Mouse (Mus musculus): Measurements from ENCODE around the gene Mta2.

The Mta2 gene

DNA sequence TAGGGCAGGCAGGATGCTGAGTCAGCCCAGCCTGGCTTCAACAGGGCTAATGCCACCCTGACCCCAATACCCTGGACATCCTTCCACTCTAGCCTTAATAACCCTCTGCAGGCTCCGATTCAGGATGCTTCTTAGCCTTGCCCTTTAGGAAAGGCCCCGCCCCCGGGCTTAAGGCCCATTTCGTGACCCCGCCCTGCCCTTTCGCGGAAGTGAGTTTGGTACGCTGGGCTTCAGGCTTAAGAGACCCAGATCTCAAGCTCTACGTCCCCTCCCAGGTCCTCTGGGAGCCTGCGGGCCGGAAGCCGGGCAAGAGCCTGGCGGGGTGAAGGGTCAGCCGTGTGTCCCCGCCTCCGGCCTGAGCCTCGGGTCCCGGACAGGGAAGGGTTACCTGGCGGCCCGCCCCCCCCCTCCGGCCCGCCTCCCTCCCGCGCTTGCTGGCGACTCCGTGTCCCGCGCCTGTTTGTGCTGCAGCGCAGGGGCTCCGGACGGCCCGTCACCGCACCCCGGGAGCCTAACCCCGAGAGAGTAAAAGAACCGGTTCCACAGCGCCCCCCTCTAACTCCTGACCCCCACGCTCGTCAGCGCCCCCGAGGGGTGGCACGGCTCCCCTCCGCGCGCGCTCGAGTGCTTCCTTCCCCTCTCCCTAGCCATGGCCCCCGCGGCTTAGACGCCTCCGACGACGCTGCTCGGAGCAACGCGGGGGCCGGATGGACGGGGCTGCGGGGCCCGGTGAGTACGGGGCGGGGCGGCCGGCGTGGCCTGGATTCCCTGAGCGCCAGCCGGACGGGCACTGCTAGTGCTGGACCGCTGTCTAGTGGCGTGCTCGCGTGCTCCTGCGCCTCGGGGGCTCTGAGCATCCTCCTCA, 12.2 kb upstream of the Mta2 start, which contains the start of the genes Rom1 and Eml3:
Rom1 (minus strand) TSS at position 133 of the 865 bp plus-strand sequence.
Eml3 (plus strand) TSS at position 329 of the 865 bp plus-strand sequence.
- peak; percentile 90 to 94 for DNase-seq (ENCODE audit: low spot score in 2 of 2)

DNA sequence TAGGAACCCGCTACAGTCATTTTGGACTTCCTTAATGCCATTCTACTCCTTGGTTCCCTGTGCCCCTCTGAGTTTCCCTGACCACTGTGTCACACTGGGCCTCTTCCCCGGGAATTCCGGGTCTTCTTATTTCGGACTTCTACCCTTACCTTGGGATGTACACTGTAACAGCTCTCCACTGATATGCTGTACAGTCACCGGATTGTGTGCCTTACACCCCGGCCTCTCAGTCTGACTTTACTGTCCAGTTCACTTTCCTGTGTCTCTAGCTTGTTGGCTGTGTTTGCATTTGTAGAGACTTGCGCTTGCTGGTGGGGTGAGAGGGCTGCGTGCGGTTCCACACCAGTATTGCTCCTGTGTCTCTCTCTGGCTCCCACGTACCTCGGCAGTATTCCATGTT, 11.6 kb upstream of the Mta2 start:
- DNase-seq (ENCODE audit: low spot score in 2 of 2) = no peak

DNA sequence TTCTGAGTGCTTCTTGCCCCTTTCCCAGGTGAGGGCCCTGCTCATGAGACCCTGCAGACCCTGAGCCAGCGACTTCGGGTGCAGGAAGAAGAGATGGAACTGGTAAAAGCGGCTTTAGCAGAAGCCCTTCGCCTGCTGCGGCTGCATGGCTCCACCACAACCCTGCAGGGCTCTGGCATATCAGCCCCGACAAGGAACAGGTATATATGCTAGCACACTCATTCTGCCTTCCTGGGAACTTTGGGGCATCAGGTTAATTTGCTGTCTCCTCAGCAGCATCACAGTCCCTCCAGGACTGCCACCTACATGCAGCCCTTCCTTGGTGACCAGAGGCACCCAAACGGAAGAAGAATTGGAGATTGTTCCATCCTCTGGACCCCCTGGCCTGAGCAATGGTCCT, 10.9 kb upstream of the Mta2 start:
- no peak for DNase-seq (ENCODE audit: low spot score in 2 of 2)

DNA sequence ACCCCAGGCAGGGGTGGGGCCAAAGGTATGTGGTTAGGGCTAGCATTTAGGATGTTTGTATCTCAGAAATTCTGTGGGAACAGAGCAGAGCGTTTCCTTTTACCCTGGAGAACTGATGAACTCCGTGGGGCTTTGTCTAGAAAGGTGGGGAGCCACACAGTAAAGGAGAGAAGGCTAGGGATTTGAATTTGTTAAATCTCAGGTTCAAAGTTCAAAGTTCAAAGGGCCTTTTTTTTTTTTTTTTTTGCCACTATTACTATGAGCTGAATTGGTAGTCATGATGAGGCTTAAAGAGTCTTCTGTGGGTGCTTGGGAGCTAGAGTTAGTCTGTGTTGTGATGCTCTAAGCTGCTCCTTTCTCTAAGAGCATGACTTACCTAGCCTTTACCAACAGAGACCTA, 4.9 kb upstream of the Mta2 start:
- DNase-seq (ENCODE audit: low spot score in 2 of 2) = no peak

DNA sequence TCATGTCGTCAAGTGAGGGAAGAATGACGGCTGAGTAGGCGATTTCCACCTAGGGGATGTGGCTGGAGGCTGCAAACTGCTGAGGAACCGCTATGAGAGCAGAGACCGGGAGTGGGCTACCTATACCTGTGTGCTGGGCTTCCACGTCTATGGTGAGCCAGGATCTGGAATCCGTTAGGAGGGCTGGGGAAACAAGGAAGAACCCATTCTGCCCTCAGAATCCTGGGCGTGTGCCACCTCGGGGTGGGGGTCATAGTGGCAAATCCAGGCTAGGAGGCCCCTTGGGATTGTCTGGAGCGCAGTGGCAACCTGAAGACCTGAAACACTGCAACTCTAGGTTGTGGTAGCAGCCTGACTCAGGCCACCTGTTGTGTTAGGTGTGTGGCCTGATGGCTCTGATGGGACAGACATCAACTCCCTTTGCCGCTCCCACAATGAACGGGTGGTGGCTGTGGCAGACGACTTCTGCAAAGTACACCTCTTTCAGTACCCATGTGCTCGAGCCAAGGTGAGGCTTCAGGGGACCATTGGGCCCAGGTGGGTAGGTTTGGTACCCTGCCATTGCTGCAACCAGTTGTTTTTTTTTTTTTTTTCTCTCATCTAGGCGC, 1.0 kb upstream of the Mta2 start:
- DNase-seq (ENCODE audit: low spot score in 2 of 2) = no peak

DNA sequence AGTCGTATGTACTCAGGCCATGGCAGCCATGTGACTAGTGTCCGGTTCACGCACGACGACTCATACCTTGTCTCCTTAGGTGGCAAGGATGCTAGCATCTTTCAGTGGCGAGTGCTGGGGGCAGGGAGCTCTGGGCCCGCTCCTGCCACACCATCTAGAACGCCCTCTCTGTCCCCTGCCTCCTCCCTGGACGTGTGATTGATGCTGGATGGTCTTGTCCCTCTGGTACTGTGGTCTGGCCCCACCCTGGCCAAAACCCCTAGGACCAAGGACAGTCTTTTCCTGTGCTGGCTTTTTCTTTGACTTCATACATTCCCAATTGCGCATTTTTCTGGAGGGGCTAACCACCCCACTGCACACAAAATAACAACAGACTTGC, 550 bp upstream of the Mta2 start:
- DNase-seq (ENCODE audit: low spot score in 2 of 2) = no peak

DNA sequence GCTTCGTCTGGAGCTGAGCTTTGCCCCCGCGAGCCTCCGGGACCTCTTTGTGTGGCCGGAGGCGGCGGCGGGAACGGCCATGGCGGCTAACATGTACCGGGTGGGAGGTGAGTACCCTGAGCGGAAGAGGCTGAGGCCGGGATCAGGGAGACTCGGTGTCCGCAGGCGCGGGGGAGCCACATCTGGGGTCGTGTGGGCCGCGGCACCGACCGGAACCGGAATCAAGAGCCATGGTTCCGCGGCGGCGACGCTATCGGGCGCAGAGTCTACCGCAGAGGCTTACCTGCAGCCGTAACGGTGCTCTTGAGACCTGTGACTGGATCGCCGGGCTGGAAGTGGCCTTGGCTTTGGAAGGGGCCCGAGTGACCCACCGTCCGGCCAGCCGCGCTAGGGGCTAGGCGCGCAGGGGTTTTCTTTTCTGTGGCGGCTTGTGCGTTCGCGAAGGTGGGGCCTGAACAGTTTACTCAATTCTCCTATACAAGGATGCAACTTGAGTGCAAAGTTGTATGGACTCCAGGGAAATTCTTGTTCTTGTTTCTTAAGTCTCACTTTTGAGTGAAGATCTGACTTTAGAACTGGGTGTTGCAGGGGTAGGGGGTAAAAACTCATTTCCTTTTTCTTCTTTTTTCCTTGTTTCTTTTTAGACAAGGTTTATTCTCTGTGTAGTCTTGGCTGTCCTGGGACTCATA, 745 bp downstream of the Mta2 start:
- DNase-seq (ENCODE audit: low spot score in 2 of 2) = peak; percentile 62 to 64

DNA sequence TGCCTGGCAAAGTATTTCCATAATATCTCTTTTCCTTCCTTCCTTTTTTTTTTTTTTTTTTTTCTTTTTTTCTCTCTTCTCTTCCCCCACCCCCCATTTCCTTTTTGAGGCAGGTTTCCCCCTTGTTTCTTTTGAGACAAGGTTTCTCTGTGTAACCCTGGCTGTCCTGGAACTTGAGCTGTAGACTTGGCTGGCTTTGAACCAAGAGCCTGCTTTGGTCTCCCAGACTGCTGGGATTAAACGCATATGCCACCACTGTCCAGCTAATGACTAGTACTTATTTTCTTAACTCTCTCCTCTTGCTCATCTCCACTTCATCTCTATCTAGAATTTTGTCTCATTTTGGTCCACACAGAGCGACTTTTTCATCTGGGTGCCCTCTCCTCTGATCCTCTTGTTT, 1.4 kb downstream of the Mta2 start:
- no peak for DNase-seq (ENCODE audit: low spot score in 2 of 2)

DNA sequence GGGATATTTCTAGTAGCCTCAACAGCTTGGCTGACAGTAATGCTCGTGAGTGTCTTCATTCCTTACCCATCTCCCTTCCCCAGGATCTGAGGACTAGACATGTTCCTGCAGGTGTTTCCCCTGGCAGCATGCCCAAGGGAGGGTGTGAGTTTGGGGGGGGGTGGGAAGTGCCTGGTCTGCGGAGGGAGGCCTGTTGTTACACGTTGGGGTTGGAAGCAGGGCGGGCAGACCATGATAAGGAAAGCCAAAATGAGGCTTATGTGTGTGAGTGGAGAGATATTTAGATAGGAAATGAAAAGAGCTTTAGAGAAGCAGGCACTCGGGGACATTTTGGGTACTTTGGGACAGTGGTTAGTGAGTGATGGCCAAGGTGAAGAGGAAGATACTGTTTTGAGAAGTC, 2.4 kb downstream of the Mta2 start:
- DNase-seq (ENCODE audit: low spot score in 2 of 2) = no peak

DNA sequence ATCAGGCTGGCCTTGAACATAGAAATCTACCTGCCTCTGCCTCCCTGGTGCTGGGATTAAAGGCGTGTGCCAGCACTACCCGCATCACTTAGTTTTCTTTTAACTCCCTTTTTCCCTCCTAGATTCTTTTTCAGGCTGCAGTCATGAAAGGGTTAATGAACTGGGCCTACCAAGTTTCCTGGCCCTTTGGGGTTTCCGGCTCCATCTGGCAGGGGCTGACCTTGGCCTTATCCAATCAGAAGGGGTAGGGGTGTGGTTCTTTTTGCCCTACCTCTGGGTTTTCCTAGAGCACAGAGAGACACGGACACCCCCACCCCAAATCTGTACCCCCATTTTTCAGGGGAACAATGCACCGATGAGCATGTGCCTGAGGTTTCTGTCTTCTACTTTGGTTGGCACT, 3.1 kb downstream of the Mta2 start:
- DNase-seq (ENCODE audit: low spot score in 2 of 2) = peak in 1 of 2 experiments; percentile 58

DNA sequence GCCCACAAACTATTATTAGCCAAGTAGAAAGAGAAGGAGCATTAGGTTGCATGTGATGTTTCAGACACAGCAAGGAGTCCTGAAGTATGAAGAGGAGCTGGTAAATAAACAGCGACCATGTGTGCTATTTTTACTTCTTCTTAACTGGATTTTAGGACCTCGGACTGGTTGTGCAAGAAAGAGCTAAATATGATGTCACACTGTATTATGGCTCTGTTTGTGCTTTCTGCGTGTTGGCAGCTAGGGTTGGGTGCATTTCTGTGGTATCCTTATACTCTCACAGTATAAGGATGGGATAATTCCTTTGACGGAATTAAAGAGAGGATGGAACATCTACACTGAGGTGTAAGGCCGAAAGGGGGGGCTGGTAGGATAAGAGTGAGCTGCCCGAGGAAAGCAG, 3.6 kb downstream of the Mta2 start:
- DNase-seq (ENCODE audit: low spot score in 2 of 2) = no peak

DNA sequence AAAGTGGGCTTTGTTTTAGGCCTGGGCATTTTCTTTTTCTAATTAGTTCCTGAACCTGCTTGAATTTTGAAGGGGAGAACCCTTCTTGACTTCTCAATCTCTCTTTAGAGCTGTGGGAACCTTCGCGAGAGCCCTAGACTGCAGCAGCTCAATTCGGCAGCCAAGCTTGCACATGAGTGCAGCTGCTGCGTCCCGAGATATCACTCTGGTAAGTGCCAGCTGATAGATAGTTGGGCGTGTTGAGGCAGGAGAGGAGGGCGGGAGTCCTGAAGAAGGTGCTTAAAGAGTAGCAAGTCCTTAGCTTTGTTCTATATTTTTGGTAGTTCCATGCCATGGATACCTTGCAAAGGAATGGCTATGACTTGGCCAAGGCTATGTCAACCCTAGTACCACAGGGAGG, 5.3 kb downstream of the Mta2 start:
- no peak for DNase-seq (ENCODE audit: low spot score in 2 of 2)

DNA sequence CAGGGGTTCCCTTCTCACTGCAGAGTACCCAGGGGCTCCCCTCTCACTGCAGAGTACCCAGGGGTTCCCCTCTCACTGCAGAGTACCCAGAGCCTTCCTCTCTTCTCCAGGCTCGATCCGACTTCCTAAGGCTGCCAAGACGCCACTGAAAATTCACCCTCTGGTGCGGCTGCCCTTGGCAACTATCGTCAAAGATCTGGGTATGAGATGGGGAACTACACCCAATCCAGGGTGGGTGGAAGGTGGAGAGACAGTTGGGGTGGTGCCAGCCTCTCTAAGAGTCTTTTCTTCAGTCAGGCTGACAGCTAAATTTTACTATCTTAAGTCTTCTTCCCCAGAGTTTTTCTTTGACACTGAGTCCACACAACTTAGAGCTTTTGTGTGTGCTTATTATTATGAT, 8.5 kb downstream of the Mta2 start:
- no peak for DNase-seq (ENCODE audit: low spot score in 2 of 2)

DNA sequence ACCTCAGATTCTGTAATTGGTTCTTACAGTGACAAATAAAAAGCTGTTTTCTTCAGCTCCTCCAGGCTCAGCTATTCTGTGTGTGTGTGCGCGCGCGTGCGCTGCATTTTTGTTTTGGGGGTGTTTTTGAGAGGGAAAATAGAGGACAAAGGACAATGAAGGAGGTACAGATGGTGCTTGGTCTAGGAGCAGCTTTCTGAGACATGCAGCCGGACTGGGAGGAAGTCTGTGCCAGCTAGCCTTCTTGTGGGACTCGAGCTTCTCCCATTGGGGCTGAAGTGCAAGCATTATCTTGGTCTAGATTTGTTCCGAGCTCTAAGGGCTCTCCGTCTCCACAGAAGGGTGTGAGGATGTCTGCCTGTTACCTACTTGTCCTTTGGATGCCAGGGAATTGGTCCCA, 10.6 kb downstream of the Mta2 start:
- DNase-seq (ENCODE audit: low spot score in 2 of 2) = no peak

DNA sequence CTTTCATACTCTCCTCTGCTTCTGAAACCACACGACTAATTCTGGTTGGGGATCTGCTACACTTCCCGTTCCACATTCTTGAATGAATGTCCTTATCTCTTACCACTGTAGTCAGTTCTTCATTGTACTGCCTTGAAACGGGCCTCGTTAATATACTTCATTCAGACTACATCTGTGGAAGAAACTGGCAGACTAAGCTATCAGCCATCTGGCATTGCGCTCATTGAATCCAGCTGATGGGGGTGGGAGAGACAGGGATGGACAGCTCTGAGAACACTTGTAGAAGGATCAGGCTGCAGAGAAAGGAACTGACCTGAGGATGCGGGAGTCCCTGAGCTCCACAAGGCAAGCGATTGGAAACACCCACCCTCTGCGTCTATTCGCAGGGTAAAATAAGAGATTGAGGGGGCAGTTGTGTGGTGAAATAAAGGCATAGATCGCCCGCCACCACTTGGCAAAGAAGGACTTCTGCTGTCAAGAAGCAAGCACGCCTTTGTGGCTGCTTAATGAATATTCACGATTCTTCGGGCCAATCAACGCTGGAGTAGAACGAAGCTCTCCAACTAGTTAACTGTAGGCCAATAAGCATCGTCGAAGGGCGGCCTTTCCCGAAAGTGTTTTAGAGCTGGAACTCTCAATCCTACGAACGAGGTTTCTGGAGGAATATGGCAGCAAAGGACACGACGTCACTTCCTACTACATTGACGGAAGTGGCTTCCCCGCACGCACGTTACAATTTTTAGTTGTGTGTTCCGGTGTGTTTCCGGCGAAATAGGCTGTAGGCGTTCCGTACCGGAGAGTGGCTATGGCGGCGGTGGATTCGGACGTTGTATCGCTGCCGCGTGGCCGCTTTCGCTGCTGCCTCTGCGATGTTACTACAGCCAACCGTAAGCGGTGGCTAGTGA, 11.7 kb downstream of the Mta2 start, which contains the start of gene Tut1:
Tut1 (plus strand) TSS at position 713 of the 905 bp plus-strand sequence.
- DNase-seq (ENCODE audit: low spot score in 2 of 2) = peak; percentile 89 to 92

DNA sequence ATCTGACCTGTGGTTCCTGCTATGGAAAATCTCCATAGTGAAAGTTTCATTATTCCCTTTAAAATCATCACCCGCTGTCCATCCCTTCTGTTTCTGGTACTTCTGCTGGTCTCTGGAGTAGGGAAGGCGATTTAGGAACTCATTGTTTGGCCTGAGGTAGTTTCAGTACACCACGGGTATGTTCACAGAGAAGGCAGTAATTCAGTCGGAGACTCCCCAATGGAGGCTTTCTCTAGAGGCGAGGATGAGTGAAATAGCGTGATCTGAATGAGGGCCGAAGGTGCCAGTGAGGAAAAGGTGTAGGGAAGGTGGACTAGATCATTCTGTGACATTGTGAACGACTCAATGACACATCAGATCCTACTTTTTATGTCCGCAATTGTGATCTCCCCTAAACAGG, 12.5 kb downstream of the Mta2 start:
- no peak for DNase-seq (ENCODE audit: low spot score in 2 of 2)

DNA sequence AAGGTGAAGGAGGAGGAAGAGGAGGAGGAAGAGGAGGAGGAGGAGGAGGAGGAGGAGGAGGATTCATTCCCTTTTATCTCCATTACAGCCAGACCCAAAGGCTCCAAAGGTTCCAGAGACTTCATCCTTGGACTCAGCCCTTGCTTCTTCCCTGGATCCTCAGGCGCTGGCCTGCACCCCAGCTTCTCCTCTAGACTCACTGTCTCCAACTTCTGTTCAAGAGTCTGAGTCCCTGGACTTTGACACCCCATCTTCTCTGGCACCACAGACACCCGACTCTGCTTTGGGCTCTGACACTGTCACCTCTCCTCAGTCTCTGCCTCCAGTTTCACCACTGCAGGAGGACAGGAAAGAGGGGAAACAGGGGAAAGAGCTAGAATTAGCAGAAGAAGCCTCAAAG, 20.6 kb downstream of the Mta2 start:
- DNase-seq (ENCODE audit: low spot score in 2 of 2) = no peak

DNA sequence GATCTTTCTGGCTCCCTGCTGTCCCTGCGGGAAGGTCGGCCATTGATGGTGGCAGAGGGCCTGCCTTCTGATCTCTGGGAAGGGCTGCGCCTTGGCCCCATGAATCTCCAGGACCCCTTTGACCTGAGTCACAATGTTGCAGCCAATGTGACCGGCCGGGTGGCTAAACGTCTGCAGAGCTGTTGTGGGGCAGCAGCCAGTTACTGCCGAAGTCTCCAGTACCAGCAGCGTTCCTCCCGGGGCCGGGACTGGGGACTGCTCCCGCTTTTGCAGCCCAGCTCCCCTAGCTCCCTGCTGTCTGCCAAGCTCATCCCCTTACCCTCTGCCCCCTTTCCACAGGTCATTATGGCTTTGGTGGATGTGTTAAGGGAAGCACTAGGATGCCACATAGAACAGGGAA, 23.4 kb downstream of the Mta2 start:
- no peak for DNase-seq (ENCODE audit: low spot score in 2 of 2)

DNA sequence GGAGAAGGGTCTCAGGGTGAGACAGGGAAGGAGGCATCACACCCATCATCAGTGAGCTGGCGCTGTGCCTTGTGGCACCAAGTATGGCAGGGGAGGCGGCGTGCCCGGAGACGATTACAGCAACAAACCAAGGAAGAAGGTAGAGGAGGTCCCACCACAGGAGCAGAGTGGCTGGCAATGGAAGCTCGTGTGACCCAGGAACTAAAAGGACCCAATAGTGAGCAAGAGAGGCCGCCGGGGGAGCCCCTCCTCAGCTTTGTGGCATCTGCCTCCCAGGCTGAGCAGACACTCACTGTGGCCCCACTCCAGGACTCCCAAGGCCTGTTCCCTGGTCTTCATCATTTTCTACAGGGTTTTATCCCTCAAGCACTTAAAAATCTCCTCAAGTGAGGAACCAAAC, 24.1 kb downstream of the Mta2 start:
- DNase-seq (ENCODE audit: low spot score in 2 of 2) = no peak

DNA sequence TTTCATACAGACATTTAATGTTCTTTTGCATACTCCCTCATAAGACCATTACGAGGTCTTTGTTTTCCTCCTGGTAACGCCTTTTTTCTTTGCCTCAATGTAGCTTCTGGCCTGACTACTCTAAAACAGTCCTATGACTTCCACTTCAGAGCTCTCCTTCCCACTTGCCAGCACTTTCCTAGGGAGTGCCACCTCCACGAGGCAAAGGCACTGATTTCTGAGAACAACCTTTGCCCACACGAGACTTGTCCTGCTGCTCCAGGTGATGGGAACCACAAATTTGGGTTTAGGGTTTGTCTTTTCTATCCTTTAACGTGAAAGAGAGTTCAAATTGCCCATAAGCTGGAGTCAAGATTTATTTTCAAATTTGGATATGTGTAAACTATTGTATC, 24.5 kb downstream of the Mta2 start:
- no peak for DNase-seq (ENCODE audit: low spot score in 2 of 2)

DNA sequence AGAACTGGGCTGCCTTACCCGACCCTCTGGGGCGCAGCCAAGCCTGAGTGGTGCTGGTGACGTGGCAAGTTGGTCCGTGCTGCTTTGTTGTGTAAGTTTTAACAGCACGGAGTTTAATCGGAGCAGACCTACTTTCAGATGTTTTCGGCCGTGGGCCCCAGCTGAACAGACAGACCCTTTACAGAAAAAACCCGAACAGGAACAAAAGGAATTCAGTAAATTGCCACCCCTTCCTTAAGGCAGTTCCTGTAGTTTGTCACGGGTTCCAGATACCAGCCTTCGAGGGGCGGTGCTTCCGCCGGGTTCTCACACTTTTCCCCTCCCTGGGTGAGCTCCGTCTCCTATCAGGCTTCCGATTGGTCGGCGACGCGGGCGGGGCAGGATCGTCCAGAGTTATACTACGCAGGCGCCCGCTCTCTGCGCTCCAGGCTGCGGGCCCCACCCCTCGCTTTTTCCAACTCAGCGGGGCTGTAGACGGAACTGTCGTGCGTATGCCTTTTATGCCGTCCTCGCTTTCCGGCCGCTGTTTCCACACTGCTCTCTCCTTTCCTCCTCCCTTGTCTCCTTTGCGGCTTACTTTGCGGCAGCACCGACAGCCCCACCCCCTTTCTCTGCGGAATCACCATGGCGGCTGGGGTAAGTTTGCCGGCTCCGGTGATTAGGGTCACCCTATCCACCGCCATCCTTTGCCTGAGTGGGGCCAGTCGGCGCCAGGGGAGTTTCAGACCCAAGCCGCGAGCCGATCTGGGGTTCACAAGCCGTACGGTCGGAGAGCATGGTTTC, 25.1 kb downstream of the Mta2 start, which contains the start of gene Eef1g:
Eef1g (plus strand) TSS at position 452 of the 783 bp plus-strand sequence.
- DNase-seq (ENCODE audit: low spot score in 2 of 2) = peak; percentile 100
